Mouse (Mus musculus) monocyte, adult 2 months (primary cell): ENCODE measurements around the gene Nckap1.
"Not testable (repeated sequence)": the region's sequence is repeated elsewhere in the genome, so short reads cannot be mapped to it uniquely, and the experiment has no call there.

Experiments used
- DNase-seq, 2 experiments: peaks; one replicate each; pipeline ENCODE4 v3.0.0; 2022; ENCODE audit warnings: low spot score in 2 of 2, low read depth in 1 of 2

The Nckap1 gene

GRCm38 (mm10) chr2:80561478-80561877 lies 19.7 kb downstream of the Nckap1 start:
- no peak for DNase-seq

- DNase-seq: no peak
These were observed 20.4 kb downstream of the Nckap1 start for GRCm38 (mm10) chr2:80560773-80561172.

- no peak for DNase-seq
These were observed 21.5 kb downstream of the Nckap1 start for GRCm38 (mm10) chr2:80559655-80560054.

GRCm38 (mm10) chr2:80554442-80554841 lies 26.7 kb downstream of the Nckap1 start:
- DNase-seq: no peak

- DNase-seq: no peak
These were observed 31.5 kb downstream of the Nckap1 start for GRCm38 (mm10) chr2:80549704-80550103.

GRCm38 (mm10) chr2:80547901-80548300 lies 33.3 kb downstream of the Nckap1 start:
- no peak for DNase-seq

GRCm38 (mm10) chr2:80542801-80543200 lies 38.4 kb downstream of the Nckap1 start:
- no peak for DNase-seq

GRCm38 (mm10) chr2:80537156-80537555 lies 44.0 kb downstream of the Nckap1 start:
- DNase-seq: no peak

- DNase-seq: no peak
These were observed 44.6 kb downstream of the Nckap1 start for GRCm38 (mm10) chr2:80536608-80537007.

GRCm38 (mm10) chr2:80524275-80524674 lies 56.9 kb downstream of the Nckap1 start:
- DNase-seq: peak; percentile 48 to 57

- DNase-seq: no peak
These were observed 75.0 kb downstream of the Nckap1 start for GRCm38 (mm10) chr2:80506051-80506802.

- no peak for DNase-seq
These were observed 79.0 kb downstream of the Nckap1 start for GRCm38 (mm10) chr2:80502132-80502531.

GRCm38 (mm10) chr2:80495304-80495703 lies 85.9 kb downstream of the Nckap1 start:
- not testable (repeated sequence) for DNase-seq

GRCm38 (mm10) chr2:80486851-80487250 lies 94.3 kb downstream of the Nckap1 start:
- DNase-seq: no peak

GRCm38 (mm10) chr2:80484951-80485350 lies 96.2 kb downstream of the Nckap1 start:
- DNase-seq: no peak

- no peak for DNase-seq
These were observed 105.3 kb downstream of the Nckap1 start for GRCm38 (mm10) chr2:80475831-80476230.

GRCm38 (mm10) chr2:80474247-80474796 lies 106.9 kb downstream of the Nckap1 start:
- no peak for DNase-seq

- no peak for DNase-seq
These were observed 115.0 kb downstream of the Nckap1 start for GRCm38 (mm10) chr2:80465991-80466821.

- no peak for DNase-seq
These were observed 119.4 kb downstream of the Nckap1 start for GRCm38 (mm10) chr2:80461827-80462226.
